Mouse (Mus musculus) cerebellum, postnatal 25 days (tissue): Measurements from ENCODE around the gene Gm20838.
"Not testable (repeated sequence)": the region's sequence is repeated elsewhere in the genome, so short reads cannot be mapped to it uniquely, and the experiment has no call there.

ENCODE experiments used
- DNase-seq, 2 experiments: peaks; one replicate each; pipeline ENCODE4 v3.0.0; 2021; ENCODE audit warnings: mixed read lengths in 2 of 2

The Gm20838 gene

GRCm38 (mm10) chrY:33543064-33543463 is at the start of gene Gm20838:
Gene Gm20838 (minus strand): TSS chrY:33543164.
- DNase-seq: not testable (repeated sequence)
